ENCODE assay signal across 12 mouse cellular contexts in the genomic region with DNA sequence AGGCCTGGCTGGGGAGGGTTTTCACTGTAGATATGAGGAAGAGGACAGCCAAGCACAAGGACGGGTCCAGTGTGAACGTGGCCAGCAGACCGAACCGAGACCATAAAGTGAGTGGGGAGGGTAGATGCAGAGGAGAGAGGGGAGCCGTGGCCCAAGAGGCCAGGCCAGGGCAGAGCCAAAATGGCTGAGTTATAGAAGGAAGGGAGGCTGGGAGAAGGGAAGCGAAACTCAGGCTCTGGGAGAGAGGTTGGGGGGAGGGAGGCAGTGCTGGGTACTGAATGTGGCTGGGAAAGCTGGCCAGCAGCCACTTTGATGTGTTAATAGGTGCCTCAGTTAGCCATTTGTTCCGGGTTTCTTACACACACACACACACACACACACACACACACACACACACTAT. TPM values are rescaled to one million over a fixed set of nuclear protein-coding genes. Genes with fewer than 3 reads are reported as not detected.
DNase-seq lines count a peak whose midpoint lies in the region; ATAC-seq and TF ChIP-seq lines count a peak whose summit lies in the region.
"Had no signal": no experiment of that assay in that cellular context is flagged by ENCODE, and none has a peak within 500 bp of the region (broad histone marks: within the 10 kb centered on the region; RNA-seq: fewer than 3 reads in every experiment).

No protein-coding gene starts in this region.

- no peak overlapping the region for H3K9ac ChIP-seq in hindbrain, embryonic 15.5 days
- no peak overlapping the region for H3K9ac ChIP-seq in hindbrain, embryonic 13.5 days
- no peak overlapping the region for H3K9ac ChIP-seq in neural tube, embryonic 13.5 days
- H3K9ac ChIP-seq in stomach, postnatal 0 days (ENCODE audit: low read length), result no peak overlapping the region
- H3K9ac ChIP-seq: embryonic facial prominence, embryonic 12.5 days had no signal

- H3K27ac ChIP-seq in hindbrain, embryonic 15.5 days (replicated peaks), result peak overlapping the region; percentile 42; the same call in 1 of the 2 replicates
- H3K27ac ChIP-seq in hindbrain, embryonic 13.5 days, result no peak overlapping the region
- 0 out of 2 replicates have a peak overlapping the region, but pooled peaks have one; percentile 25 for H3K27ac ChIP-seq in neural tube, embryonic 13.5 days (replicated peaks)
- H3K27ac ChIP-seq in limb, embryonic 10.5 days, result peak overlapping the region; percentile 68
- H3K27ac ChIP-seq in stomach, postnatal 0 days (replicated peaks), result peak overlapping the region; percentile 71
- H3K27ac ChIP-seq: embryonic facial prominence, embryonic 12.5 days had no signal

- H3K9me3 ChIP-seq in hindbrain, embryonic 15.5 days, result no peaks in the 10 kb centered on the region
- no peaks in the 10 kb centered on the region for H3K9me3 ChIP-seq in hindbrain, embryonic 13.5 days
- H3K9me3 ChIP-seq in neural tube, embryonic 13.5 days, result no peaks in the 10 kb centered on the region
- H3K9me3 ChIP-seq in limb, embryonic 10.5 days (replicated peaks), result no peaks in the 10 kb centered on the region
- no peaks in the 10 kb centered on the region for H3K9me3 ChIP-seq in stomach, postnatal 0 days (ENCODE audit: control insufficient read depth, low read length)
- H3K9me3 ChIP-seq: embryonic facial prominence, embryonic 12.5 days had no signal

- H3K4me2 ChIP-seq in hindbrain, embryonic 15.5 days, result no peak overlapping the region
- H3K4me2 ChIP-seq in hindbrain, embryonic 13.5 days, result no peak overlapping the region
- no peak overlapping the region for H3K4me2 ChIP-seq in neural tube, embryonic 13.5 days
- H3K4me2 ChIP-seq in stomach, postnatal 0 days (replicated peaks; ENCODE audit: low read depth), result no peak overlapping the region
- H3K4me2 ChIP-seq: embryonic facial prominence, embryonic 12.5 days had no signal

- TF ChIP-seq EP300 in stomach, postnatal 0 days (optimal IDR thresholded peaks at IDR 0.05), result no peak

- no peaks in the 10 kb centered on the region for H3K27me3 ChIP-seq in hindbrain, embryonic 15.5 days
- H3K27me3 ChIP-seq in hindbrain, embryonic 13.5 days, result no peaks in the 10 kb centered on the region
- no peaks in the 10 kb centered on the region for H3K27me3 ChIP-seq in neural tube, embryonic 13.5 days
- no peaks in the 10 kb centered on the region for H3K27me3 ChIP-seq in limb, embryonic 10.5 days (ENCODE audit: low read depth, poor library complexity, severe bottlenecking)
- H3K27me3 ChIP-seq in stomach, postnatal 0 days (ENCODE audit: control insufficient read depth, insufficient read depth, low read length), result no peaks in the 10 kb centered on the region
- H3K27me3 ChIP-seq: embryonic facial prominence, embryonic 12.5 days had no signal

- H3K36me3 ChIP-seq in hindbrain, embryonic 15.5 days, result no peaks in the 10 kb centered on the region
- H3K36me3 ChIP-seq in hindbrain, embryonic 13.5 days, result no peaks in the 10 kb centered on the region
- H3K36me3 ChIP-seq in neural tube, embryonic 13.5 days, result no peaks in the 10 kb centered on the region
- H3K36me3 ChIP-seq in limb, embryonic 10.5 days, result no peaks in the 10 kb centered on the region
- H3K36me3 ChIP-seq in stomach, postnatal 0 days (ENCODE audit: control insufficient read depth, insufficient read depth, low read length), result no peaks in the 10 kb centered on the region
- H3K36me3 ChIP-seq: embryonic facial prominence, embryonic 12.5 days had no signal

- no peak for ATAC-seq in hindbrain, embryonic 15.5 days (ENCODE audit: low FRiP score, low read depth)
- ATAC-seq in hindbrain, embryonic 13.5 days (ENCODE audit: low FRiP score), result no peak
- ATAC-seq in neural tube, embryonic 13.5 days (ENCODE audit: low read depth), result no peak
- ATAC-seq in stomach, postnatal 0 days (ENCODE audit: low FRiP score, low TSS enrichment), result no peak
- no peak for ATAC-seq in activated CD4-positive, CD25-positive, alpha-beta regulatory T cell, adult 4 months

- WGBS in hindbrain, embryonic 15.5 days, result 66% methylated on average over 7 of the region's 7 CpGs
- WGBS in hindbrain, embryonic 13.5 days, result 68% methylated on average over 7 of the region's 7 CpGs
- WGBS in neural tube, embryonic 13.5 days, result 64% methylated on average over 7 of the region's 7 CpGs
- 60% methylated on average over 7 of the region's 7 CpGs for WGBS in limb, embryonic 10.5 days
- 49% methylated on average over 7 of the region's 7 CpGs for WGBS in stomach, postnatal 0 days

- DNase-seq in neural tube, embryonic 10.5 days (ENCODE audit: extremely low spot score, low spot score), result no peak
- no peak for DNase-seq in limb, embryonic 10.5 days (ENCODE audit: low spot score)
- no peak for DNase-seq in stomach, postnatal 0 days (ENCODE audit: low spot score)
- DNase-seq: cerebellum, adult 11 months; lung, adult 2 months; thymus, adult 18-20 months had no signal

- TF ChIP-seq CTCF in stomach, postnatal 0 days (IDR thresholded peaks at IDR 0.05; ENCODE audit: low read depth), result no peak

- no peak overlapping the region for H3K4me3 ChIP-seq in hindbrain, embryonic 15.5 days
- H3K4me3 ChIP-seq in hindbrain, embryonic 13.5 days, result no peak overlapping the region
- no peak overlapping the region for H3K4me3 ChIP-seq in neural tube, embryonic 13.5 days
- H3K4me3 ChIP-seq in limb, embryonic 10.5 days, result no peak overlapping the region
- H3K4me3 ChIP-seq in stomach, postnatal 0 days (ENCODE audit: low read depth, low read length), result no peak overlapping the region
- H3K4me3 ChIP-seq: embryonic facial prominence, embryonic 12.5 days; myocyte had no signal

- H3K4me1 ChIP-seq in hindbrain, embryonic 15.5 days (replicated peaks), result peaks cover 11% of the 10 kb centered on the region; the same call in 1 of the 2 replicates
- H3K4me1 ChIP-seq in hindbrain, embryonic 13.5 days (replicated peaks), result peaks cover 23% of the 10 kb centered on the region
- peaks cover 17% of the 10 kb centered on the region; the same call in 1 of the 2 replicates for H3K4me1 ChIP-seq in neural tube, embryonic 13.5 days (replicated peaks)
- H3K4me1 ChIP-seq in limb, embryonic 10.5 days, result peaks cover 44% of the 10 kb centered on the region
- H3K4me1 ChIP-seq in stomach, postnatal 0 days (replicated peaks; ENCODE audit: control insufficient read depth, insufficient read depth), result peaks cover 18% of the 10 kb centered on the region

RNA-seq across cellular contexts. Expression of gene Fnbp1, which starts 14.6 kb away (rescaled TPM):
- 32.5 and 33.0 TPM in 2 replicates for polyA plus RNA-seq in hindbrain, embryonic 15.5 days (2015; fragmentation: Nextera tagmentation; extraction: Ambion mirVana)
- polyA plus RNA-seq in hindbrain, embryonic 13.5 days (2015; fragmentation: Nextera tagmentation; extraction: Ambion mirVana), result 20.7 and 21.9 TPM in 2 replicates
- 21.6 and 28.0 TPM in 2 replicates for polyA plus RNA-seq in neural tube, embryonic 13.5 days (2015; fragmentation: Nextera tagmentation; extraction: Ambion mirVana)
- 11.4 and 14.6 TPM in 2 replicates for polyA plus RNA-seq in limb, embryonic 10.5 days (2016; fragmentation: Nextera tagmentation; extraction: Ambion mirVana)
- polyA plus RNA-seq in stomach, postnatal 0 days (2015; fragmentation: Nextera tagmentation; extraction: Ambion mirVana), result 15.7 and 16.3 TPM in 2 replicates
- 100 to 1,000 TPM in 1 of 2 experiments, 10 to 100 TPM in 1; 99.6 to 101 TPM for polyA plus RNA-seq in activated CD4-positive, CD25-positive, alpha-beta regulatory T cell, adult 4 months (2017; shearing (Covaris generic))

RNA-seq across cellular contexts. Expression of gene Gpr107, which starts 24.9 kb away (rescaled TPM):
- polyA plus RNA-seq in hindbrain, embryonic 15.5 days (2015; fragmentation: Nextera tagmentation; extraction: Ambion mirVana), result 38.0 and 39.0 TPM in 2 replicates
- 38.1 and 38.2 TPM in 2 replicates for polyA plus RNA-seq in hindbrain, embryonic 13.5 days (2015; fragmentation: Nextera tagmentation; extraction: Ambion mirVana)
- 34.9 and 37.3 TPM in 2 replicates for polyA plus RNA-seq in neural tube, embryonic 13.5 days (2015; fragmentation: Nextera tagmentation; extraction: Ambion mirVana)
- polyA plus RNA-seq in limb, embryonic 10.5 days (2016; fragmentation: Nextera tagmentation; extraction: Ambion mirVana), result 29.0 and 38.0 TPM in 2 replicates
- polyA plus RNA-seq in stomach, postnatal 0 days (2015; fragmentation: Nextera tagmentation; extraction: Ambion mirVana), result 23.7 and 25.4 TPM in 2 replicates
- polyA plus RNA-seq in activated CD4-positive, CD25-positive, alpha-beta regulatory T cell, adult 4 months (2017; shearing (Covaris generic)), result 10 to 100 TPM; 44.8 to 45.0 TPM
